Mouse (Mus musculus) testis, adult 2 months (tissue): ENCODE measurements around the gene Scd4. TPM values are rescaled to one million over a fixed set of nuclear protein-coding genes. Genes with fewer than 3 reads are reported as not detected.

Experiments used
- H3K27ac ChIP-seq: fragments of 200-500 bp; 2 replicates; pipeline ENCODE4 v1.5.1; 2012; ENCODE audit warnings: low read depth, low read length; ENCODE audit not compliant: control insufficient read depth, insufficient read depth
- H3K27me3 ChIP-seq: fragments of 200-500 bp; 2 replicates; pipeline ENCODE4 v1.6.1; 2012; ENCODE audit warnings: mild to moderate bottlenecking, low read length, moderate library complexity; ENCODE audit not compliant: control insufficient read depth, insufficient read depth
- H3K36me3 ChIP-seq: fragments of 200-500 bp; 2 replicates; pipeline ENCODE4 v1.6.1; 2012; ENCODE audit warnings: mild to moderate bottlenecking, low read length; ENCODE audit not compliant: control insufficient read depth, insufficient read depth
- H3K4me1 ChIP-seq: fragments of 200-500 bp; 2 replicates; pipeline ENCODE4 v1.6.1; 2012; ENCODE audit warnings: low read length; ENCODE audit not compliant: control insufficient read depth, insufficient read depth
- H3K4me3 ChIP-seq: fragments of 200-500 bp; 2 replicates; pipeline ENCODE4 v1.5.1; 2012; ENCODE audit warnings: low read depth, mild to moderate bottlenecking, low read length, moderate library complexity, mixed read lengths; ENCODE audit not compliant: control insufficient read depth
- CTCF ChIP-seq: fragments of 200-500 bp; IDR thresholded peaks from 2 replicates; pipeline ENCODE4 v1.5.1; 2012; ENCODE audit warnings: low read depth, mild to moderate bottlenecking, inconsistent platforms, low read length, moderate library complexity; ENCODE audit not compliant: control insufficient read depth, insufficient read depth, insufficient replicate concordance
- POLR2A ChIP-seq: fragments of 200-500 bp; IDR thresholded peaks from 2 replicates; pipeline ENCODE4 v1.6.1; 2012; ENCODE audit warnings: low read depth, mild to moderate bottlenecking, inconsistent platforms, low read length, moderate library complexity; ENCODE audit not compliant: control insufficient read depth
- polyA plus RNA-seq: library from polyadenylated mRNA; depleted of rRNA; stranded (reverse); fragments of >200 nt; gene quantifications from 2 replicates; pipeline ENCODE4 v1.2.3, GENCODE M21; 2012

Scd4 gene
- polyA plus RNA-seq, 1 experiment, result 0.37 TPM

GRCm38 (mm10) chr19:44311306-44312006, 21.4 kb upstream of the Scd4 start:
- Histone ChIP-seq H3K27ac (peak overlapping the region; percentile 83), H3K4me1 (peaks cover 11% of the 10 kb centered on the region), H3K4me3 (no peak overlapping the region), H3K27me3 (no peaks in the 10 kb centered on the region), H3K36me3 (no peaks in the 10 kb centered on the region)
- no peak for TF ChIP-seq CTCF

DNA sequence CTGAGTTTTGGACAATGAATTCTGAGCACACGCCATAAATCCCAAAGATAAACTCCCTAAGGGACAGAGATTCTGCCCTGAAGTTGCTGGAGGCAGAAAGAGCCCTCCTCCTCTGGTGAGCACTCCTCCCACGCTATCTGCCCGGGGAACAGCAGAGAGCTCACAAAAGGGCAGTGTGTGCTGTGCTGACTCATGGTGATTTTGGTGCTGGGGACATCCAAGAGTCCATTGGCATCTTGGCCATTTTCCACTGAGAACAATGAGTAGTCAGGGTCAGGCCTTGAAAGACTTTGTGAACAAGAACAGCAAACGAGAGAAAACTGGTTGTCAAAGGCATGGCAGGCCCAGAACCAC, 20.9 kb upstream of the Scd4 start:
- no peak overlapping the region for H3K4me3 ChIP-seq
- peak overlapping the region; percentile 83; the same call in 1 of the 2 replicates for H3K27ac ChIP-seq
- peaks cover 11% of the 10 kb centered on the region for H3K4me1 ChIP-seq
- TF ChIP-seq CTCF (no peak), POLR2A (no peak)
- H3K27me3 ChIP-seq, result no peaks in the 10 kb centered on the region
- no peaks in the 10 kb centered on the region for H3K36me3 ChIP-seq

DNA sequence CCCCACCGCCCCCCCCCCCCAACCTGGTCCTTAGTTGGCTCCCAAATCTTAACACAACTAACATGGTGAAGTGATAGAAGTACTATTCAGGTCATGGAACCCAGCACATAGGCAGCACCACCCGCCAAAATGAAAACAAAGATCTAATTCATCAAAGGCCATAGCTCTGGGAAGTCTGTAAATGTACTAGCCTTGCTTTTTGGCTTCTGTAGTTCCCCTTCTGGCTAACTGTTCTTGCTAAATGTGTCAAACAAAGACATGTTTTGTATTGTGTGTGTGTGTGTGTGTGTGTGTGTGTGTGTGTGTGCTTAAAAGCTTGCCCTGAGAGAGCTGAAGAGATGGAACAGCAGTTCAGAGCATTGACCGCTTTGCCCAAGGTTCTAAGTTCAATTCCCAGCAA, 19.8 kb upstream of the Scd4 start:
- Histone ChIP-seq H3K4me1 (peaks cover 11% of the 10 kb centered on the region), H3K27me3 (no peaks in the 10 kb centered on the region), H3K36me3 (no peaks in the 10 kb centered on the region), H3K4me3 (no peak overlapping the region), H3K27ac (no peak overlapping the region)
- TF ChIP-seq CTCF, result no peak
- no peak for TF ChIP-seq POLR2A

- peaks cover 11% of the 10 kb centered on the region for H3K4me1 ChIP-seq
- H3K36me3 ChIP-seq, result no peaks in the 10 kb centered on the region
- peak overlapping the region; percentile 72 for H3K4me3 ChIP-seq
- TF ChIP-seq CTCF, result no peak
- TF ChIP-seq POLR2A, result peak; percentile 7; the same call in 1 of the 2 replicates
- no peaks in the 10 kb centered on the region for H3K27me3 ChIP-seq
- peak overlapping the region; percentile 91 for H3K27ac ChIP-seq
These were observed 18.5 kb upstream of the Scd4 start for GRCm38 (mm10) chr19:44314327-44314759.

GRCm38 (mm10) chr19:44314871-44315414, 17.9 kb upstream of the Scd4 start:
- H3K27me3 ChIP-seq, result no peaks in the 10 kb centered on the region
- peak overlapping the region; percentile 72 for H3K4me3 ChIP-seq
- H3K4me1 ChIP-seq, result peaks cover 11% of the 10 kb centered on the region
- H3K36me3 ChIP-seq, result no peaks in the 10 kb centered on the region
- TF ChIP-seq CTCF (no peak), POLR2A (no peak)
- H3K27ac ChIP-seq, result peak overlapping the region; percentile 67

DNA sequence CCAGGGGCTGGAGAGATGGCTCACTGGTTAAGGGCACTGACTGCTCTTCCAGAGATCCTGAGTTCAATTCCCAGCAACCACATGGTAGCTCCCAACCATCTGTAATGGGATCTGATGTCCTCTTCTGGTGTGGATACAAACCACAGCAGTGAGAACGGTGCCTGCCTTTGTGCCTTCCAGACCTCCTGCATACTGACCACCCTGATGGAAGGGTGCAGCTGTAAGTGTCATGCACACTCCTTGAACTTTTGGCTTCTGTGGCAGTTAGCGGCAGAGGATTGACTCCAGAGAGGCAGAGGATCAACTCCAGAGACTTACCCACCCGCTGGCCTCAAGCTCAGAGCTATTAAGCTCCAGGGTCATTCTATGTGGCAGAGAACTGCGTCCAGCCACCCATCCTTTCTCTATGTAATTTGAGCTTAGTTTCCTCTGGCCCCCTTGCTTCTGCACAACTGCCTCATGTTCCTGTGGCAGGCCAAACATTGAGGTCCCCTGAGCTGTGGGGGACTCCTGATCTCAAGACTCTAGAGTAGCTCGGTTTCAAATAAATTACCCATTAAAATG, 16.1 kb upstream of the Scd4 start:
- Histone ChIP-seq H3K27me3 (no peaks in the 10 kb centered on the region), H3K4me3 (no peak overlapping the region), H3K36me3 (no peaks in the 10 kb centered on the region), H3K4me1 (peaks cover 5% of the 10 kb centered on the region), H3K27ac (no peak overlapping the region)
- no peak for TF ChIP-seq POLR2A
- TF ChIP-seq CTCF, result no peak

- no peak overlapping the region for H3K27ac ChIP-seq
- no peaks in the 10 kb centered on the region for H3K27me3 ChIP-seq
- no peaks in the 10 kb centered on the region for H3K36me3 ChIP-seq
- TF ChIP-seq CTCF (no peak), POLR2A (no peak)
- H3K4me3 ChIP-seq, result no peak overlapping the region
- H3K4me1 ChIP-seq, result peaks cover 5% of the 10 kb centered on the region
These were observed 15.5 kb upstream of the Scd4 start for GRCm38 (mm10) chr19:44317391-44317790.

DNA sequence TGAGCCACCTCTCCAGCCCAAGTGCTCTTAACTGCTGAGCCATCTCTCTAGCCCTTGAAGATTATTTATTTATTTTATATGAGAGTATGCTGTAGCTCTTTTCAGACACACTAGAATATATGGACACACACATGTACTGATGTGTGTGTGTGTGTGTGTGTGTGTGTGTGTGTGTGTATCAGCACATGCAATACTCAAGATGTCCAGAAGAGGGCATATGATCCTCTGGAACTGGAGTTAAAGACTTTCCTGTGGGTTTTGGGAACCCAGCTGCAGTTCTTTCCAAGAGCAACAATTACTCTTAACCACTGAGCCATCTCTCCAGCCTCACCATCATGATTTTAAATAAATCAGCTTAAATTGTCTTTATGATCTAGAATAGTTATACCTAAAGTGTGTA, 14.3 kb upstream of the Scd4 start:
- no peak overlapping the region for H3K27ac ChIP-seq
- no peaks in the 10 kb centered on the region for H3K36me3 ChIP-seq
- H3K4me1 ChIP-seq, result peaks cover 5% of the 10 kb centered on the region
- TF ChIP-seq POLR2A (no peak), CTCF (no peak)
- H3K27me3 ChIP-seq, result no peaks in the 10 kb centered on the region
- H3K4me3 ChIP-seq, result no peak overlapping the region
